In the genomic region with DNA sequence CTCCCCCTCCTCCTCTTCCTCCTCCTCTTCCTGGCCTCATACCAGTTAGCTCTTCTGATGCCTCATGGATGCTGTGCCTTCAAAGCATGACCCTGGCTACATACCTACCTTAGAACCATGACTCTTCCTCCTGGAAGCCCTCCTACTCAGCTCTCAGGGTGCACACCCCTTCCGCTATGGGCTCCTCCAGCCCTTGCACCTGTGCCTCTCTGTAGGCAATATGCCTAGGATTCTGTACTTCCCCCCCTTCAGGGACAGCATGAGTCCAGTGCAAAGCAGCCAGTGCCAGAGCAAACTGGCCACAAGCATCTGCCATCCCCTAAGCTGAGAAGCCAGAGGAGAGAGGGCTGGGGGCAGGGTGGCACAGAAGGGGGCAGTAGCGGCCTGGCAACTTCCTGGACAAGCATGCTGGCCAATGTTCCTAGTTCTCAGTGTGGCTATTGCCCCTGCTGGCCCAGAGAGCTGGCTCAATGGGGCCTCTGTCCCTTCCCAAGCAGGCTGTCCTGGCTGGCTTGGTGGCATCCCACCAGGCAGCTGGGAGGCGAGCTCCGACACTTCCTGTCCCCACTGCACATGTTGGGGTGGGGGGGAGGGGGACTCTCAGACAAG, we compare ENCODE assay signal across 9 mouse cellular contexts. TPM values are rescaled to one million over a fixed set of nuclear protein-coding genes. Genes with fewer than 3 reads are reported as not detected.
DNase-seq lines count a peak whose midpoint lies in the region; ATAC-seq lines count a peak whose summit lies in the region.
"Had no signal": no experiment of that assay in that cellular context is flagged by ENCODE, and none has a peak within 500 bp of the region (broad histone marks: within the 10 kb centered on the region; RNA-seq: fewer than 3 reads in every experiment).

No protein-coding gene starts in this region.

- no peak for ATAC-seq in hindbrain, embryonic 13.5 days (ENCODE audit: low FRiP score)
- no peak for ATAC-seq in hindbrain, embryonic 14.5 days (ENCODE audit: low FRiP score)
- no peak for ATAC-seq in liver, embryonic 12.5 days

- H3K9ac ChIP-seq in hindbrain, embryonic 13.5 days: no peak overlapping the region
- no peak overlapping the region for H3K9ac ChIP-seq in hindbrain, embryonic 14.5 days
- no peak overlapping the region for H3K9ac ChIP-seq in liver, embryonic 12.5 days

- WGBS in hindbrain, embryonic 13.5 days: 58% methylated on average over 4 of the region's 4 CpGs
- WGBS in hindbrain, embryonic 14.5 days: 55% methylated on average over 4 of the region's 4 CpGs
- WGBS in liver, embryonic 12.5 days (ENCODE audit: insufficient replicate concordance): 57% methylated on average over 4 of the region's 4 CpGs

- 0 out of 2 replicates have a peak overlapping the region, but pooled peaks have one; percentile 1 for H3K27ac ChIP-seq in hindbrain, embryonic 13.5 days
- no peak overlapping the region; the same call in 1 of the 2 replicates for H3K27ac ChIP-seq in hindbrain, embryonic 14.5 days
- no peak overlapping the region for H3K27ac ChIP-seq in liver, embryonic 12.5 days

- DNase-seq in hindbrain, embryonic 14.5 days (ENCODE audit: low spot score): no peak
- DNase-seq in cerebellum, postnatal 10 days: peak; percentile 72 to 87
- peak; percentile 81 to 91 for DNase-seq in layer of hippocampus, adult 8-10 months (ENCODE audit: low spot score in 2 of 2)
- peak; percentile 85 for DNase-seq in right cerebral cortex, adult 18-20 months
- DNase-seq in thymus, postnatal 25 days: no peak
- no peak for DNase-seq in yolk sac, embryonic 10.5 days (ENCODE audit: low spot score)
- DNase-seq: kidney, postnatal 25 days had no signal

- H3K27me3 ChIP-seq in hindbrain, embryonic 13.5 days: no peaks in the 10 kb centered on the region
- H3K27me3 ChIP-seq in hindbrain, embryonic 14.5 days (ENCODE audit: control insufficient read depth, insufficient read depth, low read length): no peaks in the 10 kb centered on the region
- 0 out of 2 replicates have a peak, but pooled peaks cover 6% of the 10 kb centered on the region for H3K27me3 ChIP-seq in liver, embryonic 12.5 days (replicated peaks)

- H3K4me2 ChIP-seq in hindbrain, embryonic 13.5 days: no peak overlapping the region
- H3K4me2 ChIP-seq in hindbrain, embryonic 14.5 days (replicated peaks): no peak overlapping the region
- H3K4me2 ChIP-seq in liver, embryonic 12.5 days: no peak overlapping the region

- H3K4me1 ChIP-seq in hindbrain, embryonic 13.5 days (replicated peaks): peaks cover 51% of the 10 kb centered on the region
- peaks cover 24% of the 10 kb centered on the region; the same call in 1 of the 2 replicates for H3K4me1 ChIP-seq in hindbrain, embryonic 14.5 days (replicated peaks; ENCODE audit: control insufficient read depth, insufficient read depth, low read length)
- H3K4me1 ChIP-seq in liver, embryonic 12.5 days: peaks cover 26% of the 10 kb centered on the region

- H3K36me3 ChIP-seq in hindbrain, embryonic 13.5 days: no peaks in the 10 kb centered on the region
- H3K36me3 ChIP-seq in hindbrain, embryonic 14.5 days (replicated peaks; ENCODE audit: control insufficient read depth, insufficient read depth): no peaks in the 10 kb centered on the region
- peaks cover 4% of the 10 kb centered on the region; the same call in 1 of the 2 replicates for H3K36me3 ChIP-seq in liver, embryonic 12.5 days

- H3K4me3 ChIP-seq in hindbrain, embryonic 13.5 days: no peak overlapping the region
- no peak overlapping the region for H3K4me3 ChIP-seq in hindbrain, embryonic 14.5 days (replicated peaks; ENCODE audit: low read length)
- H3K4me3 ChIP-seq in liver, embryonic 12.5 days: no peak overlapping the region

- H3K9me3 ChIP-seq in hindbrain, embryonic 13.5 days: no peaks in the 10 kb centered on the region
- no peaks in the 10 kb centered on the region for H3K9me3 ChIP-seq in hindbrain, embryonic 14.5 days (ENCODE audit: control insufficient read depth, low read length)
- no peaks in the 10 kb centered on the region for H3K9me3 ChIP-seq in liver, embryonic 12.5 days (replicated peaks)

RNA-seq across cellular contexts. Expression of a gene that starts 28.8 kb away (rescaled TPM):
- polyA plus RNA-seq in hindbrain, embryonic 13.5 days (2015; fragmentation: Nextera tagmentation; extraction: Ambion mirVana): 11.9 and 12.2 TPM in 2 replicates
- 18.5 and 19.0 TPM in 2 replicates for polyA plus RNA-seq in hindbrain, embryonic 14.5 days (2014; fragmentation: Nextera tagmentation; extraction: Ambion mirVana)
- 10 to 100 TPM; 60.5 to 69.2 (median 63.8) TPM for total RNA-seq in layer of hippocampus, adult 8-10 months (2022)
- polyA plus RNA-seq in liver, embryonic 12.5 days (2016; fragmentation: Nextera tagmentation; extraction: Ambion mirVana): 6.9 and 7.8 TPM in 2 replicates

RNA-seq across cellular contexts. Expression of a gene that starts 46.1 kb away (rescaled TPM):
- polyA plus RNA-seq in hindbrain, embryonic 13.5 days (2015; fragmentation: Nextera tagmentation; extraction: Ambion mirVana): 28.0 and 32.0 TPM in 2 replicates
- 29.5 and 31.8 TPM in 2 replicates for polyA plus RNA-seq in hindbrain, embryonic 14.5 days (2014; fragmentation: Nextera tagmentation; extraction: Ambion mirVana)
- total RNA-seq in layer of hippocampus, adult 8-10 months (2022): 10 to 100 TPM; 25.5 to 30.6 (median 27.9) TPM
- polyA plus RNA-seq in liver, embryonic 12.5 days (2016; fragmentation: Nextera tagmentation; extraction: Ambion mirVana): 46.8 and 48.4 TPM in 2 replicates

Comparison
In these comparisons a context has a peak if more than half of its experiments do, and no peak if none do; other contexts are left out.
1. DNase-seq: peak in cerebellum, postnatal 10 days (2 of 2), layer of hippocampus, adult 8-10 months (2 of 2) and right cerebral cortex, adult 18-20 months (single experiment); none in hindbrain, embryonic 14.5 days (single experiment), thymus, postnatal 25 days (single experiment) and yolk sac, embryonic 10.5 days (single experiment).